Mouse (Mus musculus) T-helper 1 cell (primary cell): ENCODE measurements around the gene Tfpi.

Experiments
- in situ Hi-C: fragments of 300-600 bp; cut with MboI, MseI; formaldehyde crosslinking; loops from one replicate; pipeline ENCODE4 v1.15.1; 2025; ENCODE audit warnings: high pct_unique_total_duplicates

The Tfpi gene

DNA sequence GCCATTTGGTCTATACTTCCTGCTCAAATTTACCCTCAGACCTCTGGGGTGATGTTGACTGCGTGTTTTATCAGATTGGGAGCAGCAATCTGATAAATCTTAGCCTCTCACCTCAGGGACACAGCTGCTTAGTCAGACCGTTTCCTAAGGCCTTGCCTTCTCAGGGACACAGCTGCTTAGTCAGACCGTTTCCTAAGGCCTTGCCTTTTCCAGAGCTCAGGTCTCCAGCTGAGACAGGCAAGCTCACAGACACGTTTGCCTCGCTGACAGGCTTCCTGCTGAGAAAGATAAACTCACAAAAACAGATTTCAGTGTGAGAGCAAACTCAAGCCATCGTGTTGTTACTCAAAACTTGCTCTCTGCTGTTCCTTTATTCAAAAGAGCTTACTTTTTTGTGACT, 1.9 kb downstream of the Tfpi start:
- in situ Hi-C loops, result no loop called here

DNA sequence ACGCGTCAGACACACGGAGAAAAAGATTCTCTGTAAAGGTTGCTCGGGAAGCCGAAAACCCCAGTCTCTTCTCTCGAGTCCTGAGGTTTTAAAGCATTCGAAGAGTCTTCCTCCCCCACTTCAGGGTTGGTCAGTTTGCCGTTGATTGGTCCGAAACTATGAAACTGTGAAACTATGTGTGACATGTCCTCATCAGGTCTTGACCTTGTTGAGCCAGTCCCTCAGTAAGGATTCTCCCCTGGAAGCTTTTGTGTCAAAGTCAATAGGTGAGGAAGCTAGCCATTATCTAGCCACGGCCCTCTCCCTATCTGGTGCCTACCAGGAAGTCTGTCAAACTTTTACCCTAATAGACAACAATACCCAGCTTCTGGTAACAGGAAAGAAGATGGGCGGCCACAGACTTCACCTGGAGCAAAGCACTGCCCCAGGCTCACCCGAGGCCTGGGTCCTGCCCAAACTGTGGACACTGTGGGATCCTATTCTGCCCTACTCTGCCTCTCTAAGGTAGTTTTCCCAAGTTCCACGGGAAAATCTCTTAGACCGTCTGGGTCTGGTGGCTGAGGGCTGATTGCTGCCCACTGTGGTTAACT, 2.5 kb downstream of the Tfpi start:
- in situ Hi-C loops, result no loop called here

DNA sequence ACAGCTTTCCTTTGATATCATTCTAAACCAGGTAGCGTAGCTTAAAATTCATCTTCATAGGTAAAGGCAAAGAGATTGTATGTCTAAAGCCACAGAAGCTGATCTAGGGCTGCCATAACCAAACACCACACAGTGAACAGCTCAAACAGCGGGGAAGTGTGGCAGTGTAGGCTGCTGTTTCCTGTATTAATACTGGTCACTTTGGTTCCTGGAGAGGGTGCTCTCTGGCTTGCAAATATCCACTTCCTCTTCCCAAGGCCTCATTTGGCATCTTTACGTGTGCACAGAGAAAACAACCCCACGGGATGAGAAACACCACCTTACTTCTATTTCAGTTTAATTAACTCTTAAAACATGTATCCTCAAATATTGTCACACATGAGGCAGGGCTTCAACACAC, 9.2 kb downstream of the Tfpi start:
- in situ Hi-C loops, result no loop called here

DNA sequence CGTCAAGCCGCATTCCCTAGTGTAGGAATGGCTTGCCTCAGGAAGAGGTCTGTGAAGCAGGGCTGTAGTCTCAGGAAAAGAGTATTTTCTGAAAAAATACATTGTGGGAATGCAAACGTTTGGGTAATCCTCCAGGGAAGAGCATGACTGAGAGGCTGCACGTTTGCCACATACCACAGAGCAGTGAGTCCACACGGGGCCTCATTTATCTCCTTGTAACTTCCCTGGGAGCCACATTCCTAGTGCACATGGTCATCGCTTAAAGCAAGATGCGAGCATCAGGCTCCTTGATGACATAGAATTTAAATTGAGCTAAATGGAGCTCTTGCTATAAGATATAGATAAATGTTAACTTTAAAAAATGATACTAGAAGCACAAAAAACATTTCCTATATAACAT, 11.6 kb downstream of the Tfpi start:
- in situ Hi-C loops, result loop anchor here (5.0 kb wide), 1 partner anchor 202 kb away; no protein-coding TSS in a partner anchor

DNA sequence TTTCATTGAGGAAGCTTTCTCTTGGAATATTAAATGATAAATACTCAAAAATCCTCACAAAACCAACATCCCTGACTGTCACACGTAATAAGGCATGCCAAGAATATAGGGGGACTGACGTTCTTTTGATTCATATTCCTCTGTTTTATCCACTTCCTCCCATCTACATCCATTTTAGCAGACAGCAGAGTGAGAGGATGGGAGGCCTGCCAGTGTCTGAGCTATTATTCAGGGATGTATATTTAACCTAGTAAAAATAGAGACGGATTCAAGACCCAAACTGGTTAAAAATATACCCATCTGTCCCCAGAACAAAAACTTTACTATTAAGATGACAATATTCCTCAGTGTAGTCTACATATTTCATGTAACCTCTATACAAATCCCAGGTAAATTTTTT, 14.2 kb downstream of the Tfpi start:
- in situ Hi-C loops, result loop anchor here (5.0 kb wide), 1 partner anchor 205 kb away; no protein-coding TSS in a partner anchor

DNA sequence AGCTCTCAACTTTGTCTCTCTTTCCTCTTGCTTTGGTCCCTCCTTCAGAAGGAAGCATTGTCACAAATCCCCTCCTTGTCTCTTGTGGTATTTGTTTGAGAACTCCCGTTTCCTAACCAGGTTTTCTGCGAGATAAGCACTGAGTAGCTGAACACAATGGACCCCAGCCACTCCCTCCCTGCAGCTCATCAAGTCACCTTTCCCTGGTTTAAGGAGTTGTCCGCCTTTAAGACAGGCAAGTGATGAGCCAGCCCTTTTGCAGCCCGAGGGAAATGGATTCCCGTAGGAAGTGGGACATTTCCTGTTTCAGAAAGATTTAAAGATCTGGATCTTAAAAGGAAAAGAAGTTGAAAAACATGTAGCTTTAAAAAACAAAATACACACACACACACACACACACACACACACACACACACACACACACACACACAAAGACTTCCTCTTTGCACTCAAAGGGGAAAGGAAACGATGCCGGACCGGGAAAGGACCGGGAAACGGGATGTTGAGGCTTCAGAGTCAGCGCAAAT, 16.9 kb downstream of the Tfpi start:
- in situ Hi-C loops, result loop anchor here (5.0 kb wide), 1 partner anchor 208 kb away; no protein-coding TSS in a partner anchor

DNA sequence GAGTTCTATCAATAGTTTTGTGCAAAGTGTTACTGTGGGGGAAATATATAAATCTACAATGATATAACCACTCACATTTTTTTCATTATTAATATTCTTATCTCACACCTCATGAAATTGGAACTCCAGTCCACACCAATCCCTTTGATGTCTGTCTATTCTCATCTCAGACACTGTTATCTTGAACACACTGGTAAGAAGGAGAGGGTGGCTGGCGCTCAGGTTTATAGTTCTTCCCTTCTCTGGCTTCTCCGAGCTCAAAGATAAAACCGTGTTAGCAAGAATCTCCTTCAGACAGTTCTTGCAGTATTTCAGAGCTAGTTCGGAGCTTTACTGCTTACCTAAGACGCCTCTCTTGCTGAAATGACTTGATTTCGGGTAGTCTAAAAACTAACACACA, 19.4 kb downstream of the Tfpi start:
- in situ Hi-C loops, result no loop called here

DNA sequence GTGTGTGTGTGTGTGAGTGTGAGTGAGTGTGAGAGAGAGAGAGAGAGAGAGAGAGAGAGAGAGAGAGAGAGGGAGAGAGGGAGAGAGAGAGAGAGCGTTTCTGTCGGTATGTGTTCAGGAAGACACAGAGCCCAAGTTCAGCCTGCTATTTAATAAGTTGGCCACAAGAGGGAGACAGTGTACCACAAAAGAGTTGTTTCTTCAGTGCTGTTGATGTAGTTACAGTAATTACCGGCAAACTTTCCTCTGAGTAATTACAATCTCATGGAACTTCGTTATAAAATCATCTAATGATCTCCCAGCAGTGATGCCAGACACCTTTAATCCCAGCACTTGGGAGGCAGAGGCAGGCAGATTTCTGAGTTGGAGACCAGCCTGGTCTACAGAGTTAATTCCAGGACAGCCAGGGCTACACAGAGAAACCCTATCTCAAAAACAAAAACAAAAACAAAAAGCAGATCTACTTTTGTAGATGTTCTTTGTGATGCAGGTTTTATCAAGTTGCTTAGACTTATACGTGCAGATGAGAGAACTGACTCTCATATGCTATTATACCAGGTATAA, 21.3 kb downstream of the Tfpi start:
- in situ Hi-C loops, result no loop called here

DNA sequence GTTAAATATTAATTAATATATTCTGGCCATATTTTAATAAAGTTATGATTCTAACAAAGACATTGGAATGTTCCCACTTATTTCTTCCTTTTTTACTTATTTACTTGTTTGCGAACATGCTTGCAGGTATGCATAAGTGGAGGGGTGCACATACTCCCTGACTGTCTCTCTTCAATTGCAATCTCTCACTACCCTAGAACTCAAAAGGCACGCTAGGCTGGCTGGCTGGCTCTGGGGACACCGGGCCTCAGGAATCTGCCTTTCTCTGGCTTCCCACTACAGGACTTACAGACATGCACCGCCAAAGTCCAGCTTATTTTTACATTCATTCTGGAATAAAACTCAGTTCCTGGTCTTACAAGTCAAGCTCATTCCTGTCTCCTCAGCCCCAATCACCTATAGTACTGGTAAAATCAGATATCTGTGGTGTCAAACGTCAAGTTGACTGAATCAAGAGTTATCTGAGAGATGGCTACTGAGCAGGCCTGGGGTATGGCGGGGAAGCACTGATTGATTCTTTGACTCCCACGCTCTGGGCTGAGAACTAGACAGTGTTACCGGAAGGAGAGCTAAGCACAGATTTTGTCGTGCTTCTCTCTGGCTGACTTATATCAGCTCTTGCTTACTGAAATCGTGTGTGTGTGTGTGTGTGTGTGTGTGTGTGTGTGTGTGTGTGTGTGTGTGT, 21.9 kb downstream of the Tfpi start:
- in situ Hi-C loops, result no loop called here

DNA sequence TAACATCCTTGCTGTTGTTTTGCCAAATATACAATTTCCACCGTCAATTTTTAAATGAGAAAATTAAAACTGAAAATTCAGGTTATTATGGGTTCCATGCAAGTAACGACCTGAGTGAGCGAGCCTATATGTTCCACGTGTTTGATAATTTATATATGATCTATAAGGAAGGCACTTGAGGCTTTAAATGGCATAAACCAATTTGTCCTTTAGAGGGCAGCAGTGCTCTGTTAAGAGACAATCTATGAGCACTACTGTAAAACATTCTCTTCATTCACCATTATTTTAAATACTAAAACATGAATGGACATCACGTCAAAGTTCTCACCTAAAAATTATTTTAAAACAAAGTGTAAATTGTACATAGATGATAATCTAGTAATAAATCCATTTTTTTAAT, 22.5 kb downstream of the Tfpi start:
- in situ Hi-C loops, result no loop called here

DNA sequence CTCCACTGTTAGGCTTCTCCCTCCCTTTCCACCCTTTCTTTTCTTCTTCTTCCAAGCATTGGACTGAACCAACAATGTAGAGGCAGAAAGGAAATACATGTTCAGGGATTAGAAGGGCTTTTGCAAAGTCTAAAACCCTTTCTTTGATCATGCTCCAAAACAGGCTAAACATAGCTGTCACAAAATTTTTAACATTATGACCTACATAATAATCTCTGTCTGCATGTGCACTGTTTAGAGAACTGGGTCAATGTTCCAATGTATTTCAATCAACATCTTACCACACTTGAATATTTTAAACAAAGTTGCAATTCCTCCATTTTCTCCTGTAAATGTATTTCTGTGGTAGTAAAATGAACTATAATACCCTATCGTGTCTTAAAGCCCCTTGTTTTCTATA, 31.1 kb downstream of the Tfpi start:
- in situ Hi-C loops, result no loop called here

DNA sequence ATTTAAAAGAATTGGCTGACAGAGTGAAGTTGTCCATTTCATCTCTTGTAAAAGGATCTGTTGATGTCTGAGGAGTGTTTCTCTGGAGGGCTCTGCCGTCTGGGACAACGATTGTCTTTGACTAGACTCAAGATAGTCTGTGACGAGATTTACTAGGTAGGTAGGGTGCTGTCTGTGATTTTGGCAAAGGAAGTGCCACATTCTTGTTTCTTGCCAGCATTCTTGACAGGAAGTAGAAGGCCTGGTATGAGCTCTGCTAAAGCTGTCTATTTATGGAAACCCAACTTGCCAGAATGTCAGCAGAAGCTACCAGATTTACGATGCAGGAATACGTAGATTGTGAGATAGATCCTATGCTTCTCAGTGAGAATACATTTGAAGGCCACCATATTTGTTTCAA, 34.6 kb downstream of the Tfpi start:
- in situ Hi-C loops, result loop anchor here (5.0 kb wide), 1 partner anchor 625 kb away; no protein-coding TSS in a partner anchor

DNA sequence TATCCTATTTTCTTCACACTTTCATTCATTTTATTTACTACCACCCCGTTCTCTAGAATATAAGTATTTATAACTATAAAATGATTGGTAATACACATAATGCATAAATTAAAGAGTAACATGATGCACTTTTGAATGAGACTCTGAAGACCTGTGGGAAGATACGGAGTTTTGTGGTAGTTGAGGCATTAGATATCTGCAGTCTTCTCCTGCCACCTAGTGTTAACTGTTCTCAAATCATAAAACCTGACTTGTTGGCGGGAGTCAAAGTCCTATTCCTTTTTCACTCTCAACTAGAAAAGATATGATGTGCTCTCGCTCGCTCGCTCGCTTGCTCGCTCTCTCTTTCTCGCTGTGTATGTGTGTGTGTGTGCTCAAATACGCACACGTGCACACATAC, 46.9 kb downstream of the Tfpi start:
- in situ Hi-C loops, result loop anchor here (5.0 kb wide), 1 partner anchor 432 kb away; no protein-coding TSS in a partner anchor

DNA sequence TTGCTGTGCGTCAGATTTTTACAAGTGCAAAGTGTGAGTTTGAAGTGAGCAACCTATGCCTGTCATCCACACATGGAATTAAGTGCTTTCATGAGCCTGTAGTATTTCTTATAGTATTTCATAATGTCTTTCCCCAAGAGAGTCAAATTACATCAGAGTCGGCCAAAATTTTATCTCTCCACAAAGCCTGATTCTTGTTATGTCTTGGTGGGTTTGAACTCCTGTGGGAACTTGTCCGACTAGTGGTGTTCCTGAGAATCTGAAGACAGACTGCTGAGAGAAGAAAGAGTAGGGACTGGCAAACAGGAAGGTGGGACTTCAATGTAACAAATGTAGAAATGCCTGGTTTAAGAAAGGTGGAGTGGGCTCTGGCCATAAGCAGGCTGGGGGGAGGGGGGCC, 47.7 kb downstream of the Tfpi start:
- in situ Hi-C loops, result loop anchor here (5.0 kb wide), 1 partner anchor 432 kb away; no protein-coding TSS in a partner anchor

DNA sequence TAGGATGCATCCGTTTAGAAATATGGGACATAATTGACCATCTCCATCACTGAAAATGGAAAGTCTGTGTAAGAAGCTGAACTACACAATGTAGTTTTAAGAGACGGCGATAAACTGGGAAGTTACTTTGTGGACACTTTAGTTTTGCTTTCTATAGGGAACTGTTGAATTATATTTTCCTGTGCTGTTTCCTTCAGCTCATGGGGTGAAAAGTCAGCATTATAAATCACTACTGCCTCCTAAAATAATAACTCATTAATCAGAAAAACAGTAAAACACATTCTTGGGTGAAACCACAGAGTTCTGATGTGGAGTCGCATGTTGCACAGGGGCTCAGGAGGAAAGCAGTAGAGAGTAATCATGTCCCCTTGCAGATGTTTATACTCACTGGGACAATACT, 50.0 kb downstream of the Tfpi start:
- in situ Hi-C loops, result loop anchor here (5.0 kb wide), 1 partner anchor 429 kb away; no protein-coding TSS in a partner anchor

DNA sequence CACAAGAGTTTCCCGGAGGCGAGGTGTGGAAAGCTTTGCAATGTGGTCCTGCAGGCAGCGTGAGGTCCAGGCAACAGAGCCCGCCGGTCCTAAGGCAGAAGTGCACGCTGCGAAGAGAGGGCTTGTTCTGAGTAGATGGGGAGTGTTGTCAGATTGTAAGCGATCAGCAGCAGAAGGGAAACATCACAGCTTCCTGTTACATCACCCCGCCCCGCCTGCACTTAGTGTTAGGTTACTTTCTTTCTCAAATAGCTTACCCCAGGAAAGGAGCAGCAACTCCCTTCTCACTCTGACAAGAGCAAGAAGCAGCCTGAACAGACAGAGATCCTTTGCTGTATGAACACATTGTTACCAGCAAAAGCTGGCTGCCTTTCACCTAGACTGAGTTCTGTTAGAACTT, 51.4 kb downstream of the Tfpi start, which contains the start of gene Calcrl:
Gene Calcrl, minus strand, starts transcription at position 274 of the 400 bp plus-strand sequence.
- in situ Hi-C loops, result loop anchor here (5.0 kb wide), 1 partner anchor 428 kb away; no protein-coding TSS in a partner anchor

DNA sequence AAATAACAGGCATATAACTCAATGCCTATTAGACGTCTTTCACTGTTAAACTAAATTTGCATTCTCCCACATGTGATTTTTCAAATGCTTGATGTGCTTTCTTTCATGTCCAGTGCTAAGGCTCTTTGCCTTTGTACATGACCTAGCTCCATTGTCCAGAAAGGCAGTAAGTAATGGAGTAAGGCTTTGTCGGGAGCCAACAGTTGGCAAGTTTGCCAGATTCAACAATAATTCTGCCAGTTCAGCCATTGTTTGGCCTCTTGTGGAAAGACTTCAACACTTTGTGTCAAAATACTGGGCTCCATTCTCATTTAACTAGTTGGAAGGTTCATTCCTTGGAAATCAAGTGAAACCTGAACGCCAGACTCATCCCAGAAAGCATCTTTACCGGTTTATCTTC, 60.1 kb downstream of the Tfpi start:
- in situ Hi-C loops, result no loop called here

DNA sequence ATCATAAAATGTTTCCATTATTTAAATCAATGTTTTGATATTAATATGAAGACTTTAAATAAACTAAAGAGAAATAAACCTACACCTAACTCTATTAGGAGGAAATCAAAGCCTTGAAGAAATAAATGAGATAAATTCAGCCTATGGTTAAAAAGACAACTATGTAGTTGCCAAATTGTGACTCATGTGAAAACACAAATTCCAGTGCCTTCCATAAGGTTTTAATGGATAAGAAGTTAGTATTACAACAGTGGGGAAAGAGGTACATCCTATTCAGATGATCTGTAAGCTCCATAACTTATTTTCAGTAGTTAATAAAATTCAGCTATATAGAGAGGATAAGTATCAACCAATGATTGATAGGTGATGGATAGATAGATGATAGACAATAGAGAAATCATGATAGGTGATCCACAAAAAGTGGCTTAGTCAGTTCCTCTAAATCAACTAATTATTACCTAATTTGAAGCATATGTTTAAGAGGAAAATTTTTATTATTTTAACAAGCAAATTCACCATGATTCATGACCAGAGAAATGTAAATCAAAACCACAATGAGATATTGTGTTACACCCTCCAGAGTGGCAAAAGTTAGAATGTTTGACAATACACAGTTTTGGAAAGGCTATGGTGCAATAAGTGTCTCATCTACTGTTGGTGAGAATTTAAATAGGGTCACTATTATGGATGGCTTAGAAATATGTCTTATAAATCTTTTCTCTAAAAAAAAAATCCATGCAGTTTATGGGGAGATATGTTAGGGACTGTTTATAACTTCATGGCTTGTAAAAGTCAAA, 66.6 kb downstream of the Tfpi start:
- in situ Hi-C loops, result no loop called here

DNA sequence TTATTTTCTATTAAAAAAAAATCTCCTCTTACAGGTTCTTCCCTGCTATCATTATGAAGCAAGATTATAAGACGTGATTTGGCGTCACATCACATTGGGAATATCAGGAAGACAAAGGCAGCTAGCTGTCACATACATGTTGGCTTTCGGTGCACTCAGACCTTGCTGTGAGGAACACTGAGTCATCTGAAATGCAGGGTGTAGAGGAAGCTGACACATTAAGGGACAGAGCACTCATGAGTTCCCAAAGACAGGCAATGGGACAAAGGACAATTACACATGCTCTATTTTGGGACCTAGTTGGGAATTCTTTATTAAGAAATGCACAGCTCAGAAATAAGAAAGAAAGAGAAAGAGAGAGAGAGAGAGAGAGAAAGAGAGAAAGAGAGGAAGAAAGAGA, 71.7 kb downstream of the Tfpi start:
- in situ Hi-C loops, result no loop called here

DNA sequence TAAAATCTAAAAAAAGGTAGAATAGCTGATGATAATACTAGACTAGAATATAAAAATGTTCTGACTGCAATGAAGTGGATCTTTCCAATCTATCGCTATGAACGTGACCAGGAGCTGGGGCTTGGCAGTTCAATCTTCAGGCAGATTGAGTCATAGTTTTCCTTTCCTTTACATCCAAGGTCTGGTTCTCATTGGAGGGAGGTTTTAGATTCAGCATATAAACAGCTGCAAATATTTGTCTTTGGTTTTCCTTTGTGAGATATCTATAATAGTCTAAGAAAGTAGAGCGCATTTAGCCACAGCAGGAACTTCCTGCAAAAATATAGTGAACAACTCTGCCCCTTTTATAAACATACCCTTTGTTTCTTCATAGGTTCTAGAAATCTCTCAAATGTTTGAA, 73.9 kb downstream of the Tfpi start:
- in situ Hi-C loops, result no loop called here

DNA sequence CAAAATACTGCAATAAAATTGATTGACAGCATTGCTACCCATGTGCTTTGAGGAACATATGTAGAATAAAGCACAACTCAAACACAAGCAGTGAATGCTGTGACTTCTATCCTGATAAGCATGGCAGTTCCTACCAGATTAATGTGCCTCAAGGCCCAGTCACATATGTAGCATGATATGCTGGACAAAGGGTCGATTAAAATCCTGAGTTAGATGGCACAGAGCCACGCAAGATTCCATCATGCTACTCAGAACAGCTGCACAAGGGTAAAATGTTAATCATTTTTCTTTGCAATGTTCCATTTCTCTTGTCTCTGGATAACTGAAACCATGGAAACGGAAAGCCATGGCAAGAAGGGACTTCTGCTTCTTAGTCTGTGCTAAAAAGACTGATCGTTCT, 80.0 kb downstream of the Tfpi start:
- in situ Hi-C loops, result loop anchor here (10.0 kb wide), 1 partner anchor 1272 kb away; no protein-coding TSS in a partner anchor

DNA sequence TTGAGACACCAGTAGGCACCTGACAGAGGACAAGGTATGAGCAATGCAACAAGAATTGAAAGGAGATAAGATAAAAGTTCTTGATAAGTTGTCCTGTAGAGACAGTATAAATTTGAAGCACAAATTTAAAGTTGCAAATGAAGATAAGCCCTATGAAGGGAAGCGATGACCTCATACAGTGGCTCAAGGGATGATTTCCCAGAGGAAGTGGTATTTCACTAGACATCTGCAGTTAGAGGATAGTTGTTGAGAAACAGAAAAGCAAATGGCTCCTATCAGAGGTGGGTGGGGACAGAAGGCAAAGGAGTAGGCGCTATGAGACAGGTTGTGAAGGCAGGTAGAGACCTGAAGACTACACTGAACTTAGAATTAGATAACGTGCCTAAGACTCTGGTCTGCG, 83.3 kb downstream of the Tfpi start:
- in situ Hi-C loops, result loop anchor here (10.0 kb wide), 1 partner anchor 1268 kb away; no protein-coding TSS in a partner anchor
